Mouse (Mus musculus) 3134 (cell line): ENCODE data around the gene Ppp1r17.

Experiments used
- DNase-seq: peaks from one replicate; pipeline ENCODE4 v3.0.0-alpha.2; 2011; ENCODE audit warnings: low spot score; ENCODE audit not compliant: insufficient read length; ENCODE audit errors: extremely low read depth

Gene Ppp1r17

GRCm38 (mm10) chr6:56017291-56017994, at the start of gene Ppp1r17:
Gene Ppp1r17, plus strand, starts transcription at chr6:56017497.
- DNase-seq = no peak

- no peak for DNase-seq
Observed at GRCm38 (mm10) chr6:55972998-55973397, 44.3 kb upstream of the Ppp1r17 start.

- DNase-seq = no peak
Observed at GRCm38 (mm10) chr6:55979766-55980165, 37.5 kb upstream of the Ppp1r17 start.

- no peak for DNase-seq
Observed at GRCm38 (mm10) chr6:56008711-56009110, 8.6 kb upstream of the Ppp1r17 start.

GRCm38 (mm10) chr6:56012384-56012783, 4.9 kb upstream of the Ppp1r17 start:
- DNase-seq = no peak

- no peak for DNase-seq
Observed at GRCm38 (mm10) chr6:56019632-56020031, 2.3 kb downstream of the Ppp1r17 start.

GRCm38 (mm10) chr6:56025533-56025932, 8.2 kb downstream of the Ppp1r17 start:
- DNase-seq = no peak

- DNase-seq = no peak
Observed at GRCm38 (mm10) chr6:56027318-56027717, 10.0 kb downstream of the Ppp1r17 start.

- DNase-seq = no peak
Observed at GRCm38 (mm10) chr6:56027966-56028365, 10.7 kb downstream of the Ppp1r17 start.

GRCm38 (mm10) chr6:56029986-56030385, 12.7 kb downstream of the Ppp1r17 start:
- no peak for DNase-seq

- no peak for DNase-seq
Observed at GRCm38 (mm10) chr6:56032231-56032630, 14.9 kb downstream of the Ppp1r17 start.

GRCm38 (mm10) chr6:56035054-56035453, 17.8 kb downstream of the Ppp1r17 start:
- no peak for DNase-seq

GRCm38 (mm10) chr6:56039476-56040055, 22.3 kb downstream of the Ppp1r17 start:
- no peak for DNase-seq

- DNase-seq = no peak
Observed at GRCm38 (mm10) chr6:56044270-56044669, 27.0 kb downstream of the Ppp1r17 start.

- no peak for DNase-seq
Observed at GRCm38 (mm10) chr6:56044716-56045115, 27.4 kb downstream of the Ppp1r17 start.

GRCm38 (mm10) chr6:56048580-56048979, 31.3 kb downstream of the Ppp1r17 start:
- no peak for DNase-seq

GRCm38 (mm10) chr6:56049104-56049503, 31.8 kb downstream of the Ppp1r17 start:
- DNase-seq = no peak

- no peak for DNase-seq
Observed at GRCm38 (mm10) chr6:56063736-56064135, 46.4 kb downstream of the Ppp1r17 start.

GRCm38 (mm10) chr6:56066632-56067282, 49.5 kb downstream of the Ppp1r17 start:
- no peak for DNase-seq

- no peak for DNase-seq
Observed at GRCm38 (mm10) chr6:56068516-56068915, 51.2 kb downstream of the Ppp1r17 start.

GRCm38 (mm10) chr6:56076378-56076805, 59.1 kb downstream of the Ppp1r17 start:
- no peak for DNase-seq
